Mouse (Mus musculus) small intestine, adult 2 months (tissue): ENCODE measurements at regions not wholly inside any gene's neighbourhood (a gene's known extent, or its start where the extent isn't known, plus 50 kb on each side); places are given as distances from the start of the nearest gene placed in this dataset.
A peak's percentile ranks its signal among the peaks of the same experiment; 100 is the strongest.

Experiments
- H3K27ac ChIP-seq: fragments of 200-500 bp; 2 replicates; pipeline ENCODE4 v1.5.1; 2012; ENCODE audit warnings: low read depth, low read length, control low read depth, inconsistent platforms; ENCODE audit not compliant: insufficient read depth
- H3K27me3 ChIP-seq: fragments of 200-500 bp; 2 replicates; pipeline ENCODE4 v1.6.1; 2012; ENCODE audit warnings: mild to moderate bottlenecking, moderate library complexity, low read length, inconsistent platforms; ENCODE audit not compliant: control insufficient read depth, insufficient read depth
- H3K36me3 ChIP-seq: fragments of 200-500 bp; 2 replicates; pipeline ENCODE4 v1.6.1; 2012; ENCODE audit warnings: mild to moderate bottlenecking, low read length, control low read depth, inconsistent platforms; ENCODE audit not compliant: control insufficient read depth, insufficient read depth
- H3K4me1 ChIP-seq: fragments of 200-500 bp; 2 replicates; pipeline ENCODE4 v1.6.1; 2012; ENCODE audit warnings: low read length, inconsistent platforms, mixed read lengths; ENCODE audit not compliant: control insufficient read depth, insufficient read depth, insufficient read length
- H3K4me3 ChIP-seq: fragments of 200-500 bp; 2 replicates; pipeline ENCODE4 v1.5.1; 2012; ENCODE audit warnings: low read depth, mild to moderate bottlenecking, control low read depth, inconsistent platforms, low read length, moderate library complexity
- CTCF ChIP-seq: fragments of 200-500 bp; IDR thresholded peaks from 2 replicates; pipeline ENCODE4 v1.5.1; 2012; ENCODE audit warnings: low read depth, mild to moderate bottlenecking, control low read depth, inconsistent platforms, low read length, moderate library complexity, mixed read lengths; ENCODE audit not compliant: insufficient replicate concordance, insufficient read length; ENCODE audit errors: extremely low read depth
- POLR2A ChIP-seq: fragments of 200-500 bp; IDR thresholded peaks from 2 replicates; pipeline ENCODE4 v1.6.1; 2012; ENCODE audit warnings: low read depth, mild to moderate bottlenecking, control low read depth, inconsistent platforms, low read length, moderate library complexity
- WGBS: fragments of 180-500 bp; shearing (Covaris S2); methylation state at CpG from one replicate; pipeline ENCODE4 v1.1.7; 2018; 5-methylcytosine and 5-hydroxymethylcytosine counted together

DNA sequence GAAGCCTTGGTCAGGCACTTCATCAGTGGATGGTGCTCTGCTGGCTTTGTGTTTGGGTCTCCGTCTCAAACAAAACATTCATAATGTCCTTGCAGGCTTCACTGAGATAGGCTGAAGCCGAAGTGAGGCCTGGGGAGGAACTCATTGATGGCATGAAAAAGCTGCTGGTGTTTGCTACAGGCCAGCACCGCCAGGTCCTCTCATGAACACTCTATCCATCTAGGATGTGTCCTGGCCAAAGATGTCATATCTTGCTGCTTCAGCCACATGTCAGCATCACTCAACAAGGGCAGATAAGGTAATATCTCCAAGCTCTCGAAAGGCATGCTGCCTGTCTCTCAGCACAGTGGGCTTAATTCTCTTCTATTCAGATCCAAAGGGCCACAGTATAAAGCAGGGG is 69.1 kb upstream of the Tenm3 start:
- Histone ChIP-seq H3K4me1 (no peaks in the 10 kb centered on the region), H3K4me3 (no peak overlapping the region), H3K27ac (no peak overlapping the region), H3K36me3 (no peaks in the 10 kb centered on the region), H3K27me3 (no peaks in the 10 kb centered on the region)
- WGBS = 84% methylated on average over 4 of the region's 4 CpGs
- no peak for TF ChIP-seq CTCF
- TF ChIP-seq POLR2A = no peak

DNA sequence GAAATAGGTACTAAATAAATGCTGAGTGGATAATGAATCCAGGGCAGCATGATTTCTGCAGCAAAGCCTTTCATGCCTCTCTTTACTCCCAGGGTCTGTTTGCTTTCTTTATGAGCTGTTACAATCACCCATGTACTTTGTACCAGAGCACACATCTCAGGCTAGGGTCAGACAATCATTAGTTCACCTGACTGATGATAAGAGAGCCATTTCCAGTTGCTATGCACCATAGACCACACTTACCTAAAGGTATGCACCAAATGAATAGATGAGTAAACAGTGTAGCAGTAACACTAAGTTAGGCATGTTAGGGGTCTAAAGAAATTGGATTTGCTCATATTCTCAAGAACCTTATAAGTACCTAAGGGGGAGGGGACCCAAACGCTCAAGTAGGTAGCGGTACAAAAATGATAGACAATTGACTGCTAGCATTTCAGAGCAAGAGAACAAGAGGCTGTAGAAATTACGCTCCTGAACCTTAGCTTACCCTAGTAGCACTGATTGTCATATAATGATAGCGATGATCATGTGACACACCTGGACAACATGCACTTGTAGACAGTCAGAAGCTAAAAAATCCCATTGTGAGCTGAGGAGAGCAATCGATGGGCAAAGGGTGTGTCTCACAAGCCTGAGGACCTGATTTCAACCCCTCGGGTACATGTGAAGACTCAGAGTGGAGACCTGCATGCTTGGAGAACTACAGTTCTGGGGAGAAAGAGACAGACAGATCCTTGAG is 58.1 kb upstream of the Tenm3 start:
- Histone ChIP-seq H3K27me3 (no peaks in the 10 kb centered on the region), H3K36me3 (no peaks in the 10 kb centered on the region), H3K4me1 (peaks cover 12% of the 10 kb centered on the region; the same call in 1 of the 2 replicates), H3K27ac (peak overlapping the region; percentile 63), H3K4me3 (no peak overlapping the region)
- TF ChIP-seq POLR2A (no peak), CTCF (no peak)
- WGBS = 29% methylated on average over 6 of the region's 6 CpGs

DNA sequence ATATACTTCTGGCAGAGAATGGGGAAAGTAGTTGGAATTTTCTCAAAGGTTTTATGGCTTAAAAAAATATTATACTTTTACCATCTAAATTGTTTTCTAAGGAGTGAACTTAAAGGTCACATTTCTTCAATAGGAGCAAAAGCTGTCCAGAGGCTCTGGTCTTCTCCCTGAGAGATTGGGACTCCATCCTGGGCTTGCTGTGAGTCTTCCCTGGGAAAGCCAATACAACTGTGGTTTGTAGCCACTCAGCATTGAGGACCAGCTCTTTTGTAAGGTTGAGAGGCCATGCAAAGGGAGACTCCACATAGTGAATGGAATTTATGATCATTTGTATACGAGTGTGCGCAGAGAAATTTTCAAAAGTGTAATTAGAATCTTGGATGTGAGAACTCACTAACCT is 52.9 kb upstream of the Tenm3 start:
- no peak for TF ChIP-seq CTCF
- no peak for TF ChIP-seq POLR2A
- Histone ChIP-seq H3K27ac (no peak overlapping the region), H3K4me3 (no peak overlapping the region), H3K4me1 (peaks cover 8% of the 10 kb centered on the region; the same call in 1 of the 2 replicates), H3K36me3 (no peaks in the 10 kb centered on the region), H3K27me3 (no peaks in the 10 kb centered on the region)
- 91% methylated on average over 2 of the region's 2 CpGs for WGBS

DNA sequence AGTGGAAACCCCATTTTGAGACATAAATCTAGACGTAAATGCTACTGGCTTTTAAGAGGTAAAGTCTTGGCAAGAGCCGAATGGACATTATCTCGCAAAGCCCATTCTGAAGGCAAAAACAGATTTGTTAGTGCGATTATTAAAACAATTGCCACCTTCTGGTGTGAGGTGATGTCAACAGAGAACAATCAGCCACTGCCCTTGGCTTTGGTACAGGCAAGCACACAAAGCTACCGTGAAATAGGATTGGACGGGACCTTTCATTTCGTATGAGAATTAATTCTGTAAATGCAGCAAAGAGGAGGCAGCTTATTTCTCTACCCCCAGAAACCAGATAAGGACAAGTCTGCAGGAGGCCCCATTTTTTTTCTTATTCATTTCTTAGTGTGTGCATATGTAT is 52.5 kb upstream of the Tenm3 start:
- H3K4me1 ChIP-seq = peaks cover 8% of the 10 kb centered on the region; the same call in 1 of the 2 replicates
- no peaks in the 10 kb centered on the region for H3K27me3 ChIP-seq
- no peaks in the 10 kb centered on the region for H3K36me3 ChIP-seq
- 87% methylated on average over 7 of the region's 7 CpGs for WGBS
- H3K4me3 ChIP-seq = no peak overlapping the region
- TF ChIP-seq CTCF = no peak
- TF ChIP-seq POLR2A = no peak
- no peak overlapping the region for H3K27ac ChIP-seq

DNA sequence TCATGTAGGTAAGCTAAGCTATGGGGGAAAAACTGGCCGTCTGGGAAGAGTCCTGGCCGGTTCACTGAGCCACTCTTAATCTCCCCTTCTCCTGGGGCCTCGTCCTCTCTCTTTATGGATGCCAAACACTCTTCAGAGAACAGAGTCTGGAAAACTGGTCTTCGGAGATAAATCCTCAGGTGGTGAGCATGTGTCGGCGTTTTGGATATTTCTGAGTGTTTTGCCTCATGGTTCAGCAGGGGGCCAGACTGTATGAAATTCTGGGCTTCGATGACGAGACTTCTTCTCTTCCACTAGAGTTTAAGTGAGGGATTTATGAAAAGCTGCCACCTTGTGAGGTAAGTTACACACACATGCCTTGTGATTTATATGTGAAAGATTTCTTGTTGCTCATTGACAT is 51.8 kb upstream of the Tenm3 start:
- H3K27ac ChIP-seq = no peak overlapping the region
- H3K36me3 ChIP-seq = no peaks in the 10 kb centered on the region
- no peak for TF ChIP-seq POLR2A
- TF ChIP-seq CTCF = no peak
- H3K4me1 ChIP-seq = peaks cover 5% of the 10 kb centered on the region; the same call in 1 of the 2 replicates
- no peak overlapping the region for H3K4me3 ChIP-seq
- no peaks in the 10 kb centered on the region for H3K27me3 ChIP-seq
- 78% methylated on average over 8 of the region's 8 CpGs for WGBS
